Mouse (Mus musculus) brain, embryonic 14.5 days (tissue): ENCODE measurements around the gene Gucy1b1.

ENCODE experiments used
- CTCF ChIP-seq: fragments of 200-500 bp; IDR thresholded peaks from 2 replicates; pipeline ENCODE4 v1.5.1; 2012; ENCODE audit warnings: inconsistent platforms, mild to moderate bottlenecking, moderate library complexity, borderline replicate concordance; ENCODE audit not compliant: insufficient read depth, insufficient read length; ENCODE audit errors: extremely low read depth
- POLR2A ChIP-seq: fragments of 200-500 bp; IDR thresholded peaks from 2 replicates; pipeline ENCODE4 v1.6.1; 2012; ENCODE audit warnings: mild to moderate bottlenecking, inconsistent platforms, borderline replicate concordance; ENCODE audit not compliant: poor library complexity, insufficient read depth, insufficient read length, severe bottlenecking; ENCODE audit errors: extremely low read depth

DNA sequence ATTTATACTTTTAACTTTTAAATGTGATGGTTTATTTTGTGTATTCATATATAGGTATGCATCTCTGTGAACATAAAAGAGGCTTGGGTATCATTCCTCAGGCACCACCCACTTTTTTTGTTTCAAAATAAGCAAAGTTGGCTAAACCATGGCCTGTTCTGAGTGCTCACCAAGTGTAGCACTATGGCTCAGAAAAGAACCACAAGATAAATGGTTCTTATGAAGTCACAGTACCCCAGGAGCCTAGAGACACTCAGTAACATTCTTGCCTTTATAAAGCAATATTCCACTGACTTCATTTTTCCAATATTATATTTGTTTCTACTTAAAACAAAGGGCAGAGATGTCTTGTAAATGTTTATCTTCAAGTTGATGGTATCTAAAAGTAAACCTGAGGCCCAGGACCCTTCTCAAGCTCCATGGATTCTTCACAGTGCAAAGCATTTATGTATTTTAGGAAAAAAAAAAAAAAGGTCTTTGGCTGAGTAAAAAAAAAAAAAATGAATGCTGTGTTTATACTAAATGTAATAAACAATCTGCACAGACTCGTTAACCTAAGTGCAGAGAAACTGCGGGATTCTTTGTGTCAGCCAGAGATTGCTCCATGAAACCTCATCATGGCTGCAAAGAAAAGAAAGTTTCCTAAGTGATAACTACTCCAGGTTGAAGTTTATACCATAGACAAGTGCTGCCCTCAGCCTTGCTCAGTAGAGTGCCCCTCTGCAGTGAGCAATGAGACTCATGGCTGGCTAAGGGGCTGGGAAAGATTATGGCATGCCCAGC lies 38.0 kb downstream of the Gucy1b1 start:
- TF ChIP-seq CTCF (no peak), POLR2A (no peak)
